Mouse (Mus musculus) WW6 (cell line): ENCODE results near the gene Fahd2a.

Experiments
- DNase-seq: peaks from one replicate; pipeline ENCODE4 v3.0.0-alpha.2; 2013; ENCODE audit warnings: low read depth, low spot score

Fahd2a gene

DNA sequence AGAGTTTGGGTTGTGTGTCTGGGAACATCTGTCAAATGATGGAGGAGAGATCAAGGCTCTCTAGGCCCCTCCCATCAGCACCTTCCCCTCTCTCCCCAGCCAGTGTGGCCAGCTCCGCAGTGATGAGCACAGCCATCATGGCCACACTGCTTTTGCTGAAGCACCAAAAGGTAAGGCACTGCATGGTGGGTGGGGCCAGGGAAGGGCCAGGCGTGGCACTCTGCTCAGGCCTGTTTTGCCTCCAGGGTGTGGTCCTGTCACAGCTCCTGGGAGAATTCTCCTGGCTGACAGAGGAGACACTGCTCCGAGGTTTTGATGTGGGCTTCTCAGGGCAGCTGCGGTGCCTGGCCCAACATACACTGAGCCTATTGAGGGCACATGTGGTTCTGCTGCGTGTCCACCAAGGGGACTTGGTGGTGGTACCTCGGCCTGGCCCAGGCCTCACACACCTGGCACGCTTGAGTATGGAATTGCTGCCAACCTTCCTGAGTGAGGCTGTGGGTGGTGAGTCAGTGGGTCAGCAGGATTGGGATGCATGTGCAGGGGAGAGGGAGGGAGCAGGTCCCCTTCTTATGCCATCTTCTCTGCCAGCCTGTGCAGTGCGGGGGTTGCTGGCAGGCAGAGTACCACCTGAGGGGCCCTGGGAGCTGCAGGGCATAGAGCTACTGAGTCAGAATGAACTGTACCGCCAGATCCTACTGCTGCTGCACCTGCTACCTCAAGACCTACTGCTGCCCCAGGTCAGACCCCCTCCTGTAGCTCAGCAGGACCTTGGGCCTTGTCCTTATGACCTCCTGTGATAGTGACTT, 10.7 kb downstream of the Fahd2a start:
- no peak for DNase-seq

DNA sequence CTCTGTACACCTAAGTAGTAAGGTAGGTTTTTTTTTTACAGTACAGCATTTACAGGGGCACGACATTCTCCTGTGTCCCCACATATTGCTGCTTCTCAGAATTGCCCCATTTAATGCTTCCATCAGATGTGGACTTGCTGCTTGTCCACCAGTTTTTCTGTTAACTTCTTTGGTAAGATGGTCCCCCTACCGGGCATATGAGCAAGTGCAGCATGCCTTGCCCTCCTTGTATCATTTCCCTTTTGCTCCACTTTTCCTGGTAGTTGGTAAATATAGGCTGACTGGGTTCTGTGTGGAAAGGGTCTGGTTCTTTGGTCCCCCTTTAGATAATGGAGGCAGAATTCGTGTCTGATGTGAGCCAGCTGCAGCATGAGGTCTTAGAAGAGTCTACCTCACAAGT, 14.1 kb downstream of the Fahd2a start:
- no peak for DNase-seq

DNA sequence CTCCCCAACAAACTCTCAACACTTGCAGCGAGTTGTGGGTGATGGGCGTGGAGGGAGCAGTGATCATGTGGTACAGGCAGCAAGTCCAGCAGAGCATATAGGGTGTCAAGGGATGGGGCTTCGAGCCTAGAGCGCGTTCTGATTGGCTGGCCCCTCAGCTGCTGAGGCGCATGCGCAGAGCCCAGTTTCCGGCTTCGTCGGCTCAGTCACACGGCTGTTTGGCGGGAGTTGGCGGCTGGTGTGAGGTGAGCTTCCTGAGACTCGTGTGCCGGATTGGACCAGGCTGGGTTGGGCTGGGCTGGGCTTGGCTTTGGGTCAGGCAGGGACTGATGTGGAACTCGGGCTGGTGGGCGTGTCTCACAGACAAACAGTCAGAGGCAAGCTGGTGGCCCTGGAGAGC, 19.4 kb downstream of the Fahd2a start, which contains the start of gene Gpat2:
Gpat2 (plus strand) TSS at position 223 of the 400 bp plus-strand sequence.
- peak; percentile 39 for DNase-seq

DNA sequence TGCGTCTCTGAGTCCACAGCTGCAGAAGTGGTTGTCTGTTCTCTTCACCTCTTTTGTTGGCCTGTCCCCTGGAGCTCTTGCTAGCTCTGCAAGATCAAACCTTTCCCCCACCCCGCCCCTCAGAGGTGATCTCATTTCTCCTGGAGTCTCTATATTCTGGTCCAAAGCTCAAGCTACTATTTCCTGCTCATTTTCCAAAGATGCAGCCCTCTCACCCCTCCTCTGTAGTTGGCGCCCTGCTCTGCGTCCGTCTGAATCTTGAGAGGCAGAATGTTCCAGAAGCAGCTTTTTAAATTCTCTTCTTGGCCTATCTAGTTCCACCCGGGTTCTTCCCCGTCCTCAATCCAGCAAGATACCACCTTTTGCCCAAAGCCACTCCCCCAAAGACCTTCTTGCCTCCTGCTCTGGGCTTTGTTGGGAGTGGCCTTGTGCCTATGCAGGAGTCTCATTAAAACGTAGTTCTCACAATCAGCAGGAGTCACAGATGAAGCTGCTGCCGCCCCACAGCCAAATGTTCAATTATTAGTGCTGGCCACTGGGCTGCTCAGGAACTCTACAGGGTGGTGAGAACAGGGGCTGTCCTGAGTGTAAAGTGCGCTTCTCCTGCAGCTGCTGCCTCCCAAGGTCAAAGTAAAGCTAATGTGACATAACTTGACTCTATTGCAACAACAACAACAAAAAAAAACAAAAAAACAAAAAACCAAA, 25.9 kb downstream of the Fahd2a start:
- no peak for DNase-seq

DNA sequence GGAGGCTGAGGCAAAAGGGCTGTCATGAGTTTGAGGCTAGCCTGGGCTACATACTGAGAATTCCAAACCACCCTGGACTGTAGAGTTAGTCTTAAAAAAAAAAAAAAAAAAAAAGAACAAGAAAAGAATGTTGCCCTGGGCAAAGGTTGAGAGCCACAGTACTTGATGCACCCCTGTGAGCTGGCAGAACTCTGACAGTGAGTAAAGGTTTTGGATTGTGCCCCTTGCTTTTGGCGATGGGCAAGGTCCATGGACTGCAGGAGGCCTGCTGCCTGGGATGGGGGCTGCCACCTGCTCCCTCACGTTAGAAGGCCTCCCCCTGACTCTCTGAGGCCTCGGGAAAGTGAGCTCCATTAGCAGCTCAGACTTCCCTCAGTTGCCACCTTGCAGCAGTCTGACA, 27.7 kb downstream of the Fahd2a start:
- DNase-seq, result no peak

DNA sequence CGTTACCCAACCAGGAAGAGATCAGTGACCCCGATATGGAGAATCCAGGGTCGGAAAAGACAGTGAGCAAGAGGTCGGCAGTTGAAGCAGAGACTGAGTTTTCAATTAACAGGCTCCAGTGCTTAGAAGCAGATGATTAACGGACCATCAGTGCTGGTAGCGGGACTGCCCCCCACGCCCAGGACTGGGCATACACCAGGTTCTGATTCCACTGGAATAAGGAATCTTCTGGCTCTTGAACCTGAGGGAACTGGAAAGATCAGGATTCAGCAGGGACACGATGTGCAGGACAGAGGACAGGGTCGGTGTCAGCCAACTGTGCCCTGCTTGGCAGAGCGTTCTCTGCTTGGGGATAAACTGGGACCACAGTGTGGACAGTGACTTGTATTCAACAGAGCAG, 28.6 kb downstream of the Fahd2a start:
- no peak for DNase-seq

DNA sequence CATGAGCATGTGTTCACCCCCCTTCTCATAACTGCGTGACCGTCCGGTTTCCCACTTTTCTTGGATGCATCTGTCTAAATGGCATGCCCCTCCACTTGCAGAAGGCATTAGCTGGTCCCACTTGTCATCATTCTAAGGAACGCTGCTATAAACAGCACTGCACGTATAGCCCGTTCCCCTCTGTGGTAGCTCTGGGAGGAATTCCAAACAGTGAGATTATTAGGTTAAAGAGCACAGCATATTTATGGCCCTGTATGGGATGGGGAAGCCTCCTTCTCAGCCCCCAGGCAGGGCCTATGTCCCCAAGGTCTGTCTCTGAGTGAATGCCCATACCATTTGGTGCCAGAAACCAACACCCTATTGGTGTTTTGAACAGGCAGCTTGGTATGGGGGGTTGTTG, 33.2 kb downstream of the Fahd2a start:
- no peak for DNase-seq

DNA sequence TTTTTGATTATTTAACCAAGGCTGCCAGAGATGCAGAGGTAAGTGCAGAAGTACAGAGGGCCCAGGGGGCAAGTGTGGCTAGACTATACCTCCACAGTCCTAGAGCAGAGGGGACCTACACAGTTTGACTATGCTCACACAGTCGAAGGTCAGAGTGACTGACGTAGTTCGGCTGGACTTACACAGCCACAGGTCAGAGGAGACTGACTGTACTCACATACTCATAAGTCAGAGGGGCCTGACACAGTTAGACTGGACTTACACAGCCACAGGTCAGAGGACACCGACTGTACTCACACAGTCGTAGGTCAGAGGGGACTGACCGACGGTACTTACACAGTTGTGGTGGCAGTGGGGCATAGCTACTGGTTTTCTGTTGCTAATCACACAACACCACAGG, 45.6 kb downstream of the Fahd2a start:
- DNase-seq, result no peak

DNA sequence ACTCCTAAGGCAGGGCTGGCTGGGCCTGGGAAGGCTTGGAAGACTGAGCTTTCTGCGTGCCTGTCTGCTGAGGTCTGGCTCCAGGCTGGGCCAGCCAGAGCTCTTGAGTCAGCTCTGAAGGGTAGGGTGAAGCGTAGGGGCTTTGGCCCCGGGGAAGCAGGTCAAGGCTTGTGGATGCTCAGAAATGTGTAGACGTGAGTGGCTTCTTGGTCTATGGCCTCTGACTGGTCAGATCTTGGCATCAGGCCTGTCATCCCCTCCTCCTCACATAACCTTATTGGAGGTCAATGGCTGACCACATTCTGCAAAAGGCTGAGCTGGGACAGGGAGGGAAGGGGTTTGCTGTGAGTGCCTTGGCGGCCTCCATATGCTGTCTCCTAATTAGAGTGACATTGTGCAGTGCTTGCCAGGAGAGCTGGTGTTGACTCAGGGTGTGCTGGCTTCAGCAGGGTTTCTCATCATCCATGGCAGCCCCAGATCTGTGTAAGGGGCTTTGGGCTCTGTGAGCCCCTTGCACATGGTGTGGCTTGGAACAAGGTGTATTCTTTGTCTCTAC, 49.7 kb downstream of the Fahd2a start:
- DNase-seq, result no peak

DNA sequence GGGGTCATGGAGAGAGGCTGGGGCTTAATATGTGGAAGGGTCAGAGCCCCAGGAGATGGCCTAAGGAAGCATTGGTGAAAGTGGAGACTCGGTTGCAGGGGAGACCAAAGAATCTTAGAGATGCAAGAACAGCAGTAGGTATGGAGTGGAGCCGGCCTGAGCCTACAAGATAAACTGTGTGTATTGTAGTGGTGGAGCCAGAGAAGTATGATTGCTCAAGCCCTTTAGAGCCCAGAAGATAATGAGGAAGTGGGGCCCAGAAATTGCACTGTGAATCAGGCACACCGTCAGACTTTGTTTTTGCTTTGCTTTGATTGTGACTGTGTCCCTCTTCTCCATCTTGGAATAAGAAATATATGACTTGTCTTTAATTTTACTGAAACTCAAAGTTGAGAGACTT, 53.0 kb downstream of the Fahd2a start:
- no peak for DNase-seq

DNA sequence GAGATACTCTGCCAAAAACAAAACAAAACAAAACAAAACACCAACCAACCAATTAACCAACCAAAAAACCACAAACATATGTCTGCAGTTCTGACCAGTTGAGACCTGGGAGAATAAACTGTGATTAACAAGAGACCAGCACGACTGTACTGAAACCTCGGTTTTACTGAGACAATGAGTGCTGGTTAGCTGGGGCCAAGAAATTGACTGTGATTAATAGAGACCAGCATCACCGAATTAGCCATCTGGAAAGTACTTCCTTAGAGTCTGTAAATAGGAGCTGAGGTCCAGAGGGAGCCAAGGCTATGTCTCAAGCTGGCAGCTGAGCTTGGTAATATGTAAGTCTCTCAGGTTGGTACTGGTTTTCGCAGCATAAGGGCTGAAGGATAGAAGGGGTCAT, 53.5 kb downstream of the Fahd2a start:
- no peak for DNase-seq

DNA sequence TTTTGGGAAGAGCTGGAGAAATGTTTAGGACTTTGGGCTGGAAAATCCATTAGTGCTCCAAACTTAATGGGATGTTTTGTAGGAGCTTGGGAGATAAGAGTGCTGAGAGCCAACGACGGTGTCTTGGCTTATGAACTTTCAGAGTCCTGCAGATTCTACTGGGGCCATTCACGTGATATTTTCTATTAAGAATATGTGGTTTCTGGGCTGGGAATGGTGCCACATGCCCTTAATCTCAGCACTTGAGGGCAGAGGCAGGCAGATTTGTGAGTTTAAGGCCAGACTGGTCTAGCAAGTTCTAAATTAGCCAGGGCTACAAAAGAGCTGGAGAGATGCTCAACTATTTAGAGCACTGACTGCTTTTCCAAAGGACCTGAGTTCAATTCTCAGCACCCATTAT, 54.0 kb downstream of the Fahd2a start:
- DNase-seq, result no peak

DNA sequence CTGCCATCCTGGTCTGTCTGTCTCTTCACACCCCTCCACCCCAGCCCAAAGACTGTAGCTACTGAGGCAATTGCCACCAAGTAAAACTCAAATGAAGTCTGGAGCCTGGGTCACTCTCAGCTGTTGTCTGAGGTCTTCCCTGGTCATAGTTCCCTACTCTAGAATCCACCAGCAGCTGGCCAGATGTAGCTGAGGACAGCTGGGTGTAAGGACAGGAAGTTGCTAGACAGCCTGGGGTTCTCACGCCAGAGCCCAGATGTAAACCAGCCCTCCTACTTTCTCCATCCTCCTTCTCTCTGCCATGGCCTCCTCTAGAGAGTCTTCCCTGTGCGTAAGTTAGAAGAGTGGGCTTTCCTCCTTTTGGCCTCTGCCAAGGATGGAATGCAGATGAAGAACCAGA, 56.8 kb downstream of the Fahd2a start:
- no peak for DNase-seq
